Mouse (Mus musculus) ES-E14 (cell line): ENCODE measurements around the gene Epb41l2.

Experiments
- HCFC1 ChIP-seq: IDR thresholded peaks from 2 replicates; pipeline ENCODE4 v1.6.1; 2012; ENCODE audit warnings: low read length, inconsistent platforms, borderline replicate concordance; ENCODE audit not compliant: insufficient read depth
- ZC3H11A ChIP-seq: IDR thresholded peaks from 2 replicates; pipeline ENCODE4 v1.6.1; 2012; ENCODE audit warnings: low read depth, mild to moderate bottlenecking, inconsistent platforms, low read length, borderline replicate concordance

DNA sequence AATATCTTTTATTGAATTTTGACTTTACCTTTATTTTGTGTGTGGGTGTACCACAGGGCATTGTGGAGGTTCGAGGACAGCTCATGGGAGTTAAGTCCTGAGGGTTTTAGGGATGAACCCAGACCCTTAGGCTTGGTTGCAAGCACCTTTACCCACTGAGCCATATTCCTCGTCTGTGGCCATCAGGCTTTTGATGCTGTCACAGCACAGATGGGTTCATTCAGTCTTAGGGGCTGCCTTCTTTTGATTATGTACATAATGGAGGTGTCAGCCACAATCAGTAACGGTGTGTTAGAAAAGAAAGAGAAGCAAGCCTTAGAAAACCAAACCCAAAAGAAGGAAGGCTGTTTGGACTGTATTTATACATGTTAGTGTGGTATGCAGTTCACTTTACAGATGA lies 9.3 kb downstream of the Epb41l2 start:
- TF ChIP-seq HCFC1 (no peak), ZC3H11A (no peak)
